Mouse (Mus musculus): ENCODE results near the gene Zdhhc17. TPM values are rescaled to one million over a fixed set of nuclear protein-coding genes. Genes with fewer than 3 reads are reported as not detected.

Zdhhc17 gene
- polyA plus RNA-seq (2021; fragmentation: Nextera tagmentation), result 12.5 and 13.5 TPM in 2 replicates
- long read RNA-seq, experiment 1, partial matches to known transcripts, result 5 of 14 reads
- long read RNA-seq, experiment 1, other reads (novel, unspliced or antisense), result 9 of 14 reads
- long read RNA-seq, experiment 2, partial matches to known transcripts, result 6 of 53 reads
- long read RNA-seq, experiment 2, other reads (novel, unspliced or antisense), result 45 of 53 reads

GRCm38 (mm10) chr10:111009641-111010479 lies at the start of gene Zdhhc17:
TSS of gene Zdhhc17 (minus strand) at chr10:111010140.

GRCm38 (mm10) chr10:110919531-110920343 lies 90.2 kb downstream of the Zdhhc17 start, which contains the start of gene Csrp2:
TSS of gene Csrp2 (plus strand) at chr10:110919789.

Other genes with a start within 250 kb of the Zdhhc17 start
- 18.7 and 24.5 TPM in 2 replicates for gene Csrp2, start 90.4 kb downstream of the Zdhhc17 start, polyA plus RNA-seq (2021; fragmentation: Nextera tagmentation)
- 6.4 and 8.2 TPM in 2 replicates for gene Osbpl8, start 154.6 kb upstream of the Zdhhc17 start, polyA plus RNA-seq (2021; fragmentation: Nextera tagmentation)